Mouse (Mus musculus): Measurements from ENCODE around the gene Tbx20. TPM values are rescaled to one million over a fixed set of nuclear protein-coding genes. Genes with fewer than 3 reads are reported as not detected.

Gene Tbx20
- polyA plus RNA-seq, 1 experiment from 2014 or later = 0.25 TPM

DNA sequence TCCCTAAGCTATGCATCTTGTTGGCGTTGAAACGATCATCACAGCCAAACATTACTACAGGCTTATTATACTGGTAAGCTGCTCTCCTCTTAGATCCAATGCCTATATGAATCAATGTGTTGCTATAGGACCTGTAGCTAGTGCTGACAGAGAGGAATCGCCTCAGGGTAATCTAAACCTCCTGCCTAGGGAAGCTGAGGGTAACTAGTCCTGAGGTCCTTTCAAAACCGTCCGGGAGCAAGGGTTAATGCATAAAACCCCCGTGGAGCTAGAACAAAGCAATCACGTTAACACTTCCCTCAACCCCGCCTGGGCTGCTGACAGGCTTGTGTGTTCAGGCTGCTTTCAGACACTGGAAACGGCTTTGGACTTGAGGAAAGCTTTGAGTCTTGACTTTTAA, 2.4 kb upstream of the Tbx20 start:
- peak; percentile 51 for DNase-seq (ENCODE audit: extremely low spot score, low spot score)
- Histone ChIP-seq H3K4me1 (peaks cover 50% of the 10 kb centered on the region), H3K4me3 (no peak overlapping the region), H3K27me3 (ENCODE audit: poor library complexity, severe bottlenecking) (peaks cover 100% of the 10 kb centered on the region), H3K9me3 (no peaks in the 10 kb centered on the region), H3K36me3 (replicated peaks) (no peaks in the 10 kb centered on the region), H3K27ac (no peak overlapping the region)
- WGBS = under 1% methylated on average over 9 of the region's 9 CpGs

DNA sequence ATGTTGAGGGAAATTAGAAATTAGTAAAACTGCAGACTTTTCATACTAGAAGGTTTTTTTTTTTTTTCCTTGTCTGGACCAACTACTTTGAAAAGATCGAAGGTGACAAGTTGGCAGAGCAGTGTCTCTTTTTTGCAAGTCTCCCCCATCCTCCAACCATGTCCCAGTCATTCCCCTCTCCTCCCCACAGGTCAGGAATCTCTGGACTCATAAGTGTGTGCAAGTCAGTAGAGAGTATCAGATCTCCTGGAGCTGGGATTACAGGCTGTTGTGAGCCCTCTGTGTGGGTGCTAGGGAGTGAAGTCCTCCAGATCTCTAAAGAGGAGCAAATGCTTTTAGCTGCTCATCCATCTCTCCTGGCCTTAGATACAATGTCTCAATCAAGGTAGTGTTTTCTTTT, 1.5 kb upstream of the Tbx20 start:
- no peaks in the 10 kb centered on the region for H3K9me3 ChIP-seq
- H3K36me3 ChIP-seq (replicated peaks) = no peaks in the 10 kb centered on the region
- DNase-seq (ENCODE audit: extremely low spot score, low spot score) = no peak
- peaks cover 100% of the 10 kb centered on the region for H3K27me3 ChIP-seq (ENCODE audit: poor library complexity, severe bottlenecking)
- 20% methylated on average over 1 of the region's 1 CpGs for WGBS
- no peak overlapping the region for H3K27ac ChIP-seq
- H3K4me3 ChIP-seq = no peak overlapping the region
- peaks cover 44% of the 10 kb centered on the region for H3K4me1 ChIP-seq

DNA sequence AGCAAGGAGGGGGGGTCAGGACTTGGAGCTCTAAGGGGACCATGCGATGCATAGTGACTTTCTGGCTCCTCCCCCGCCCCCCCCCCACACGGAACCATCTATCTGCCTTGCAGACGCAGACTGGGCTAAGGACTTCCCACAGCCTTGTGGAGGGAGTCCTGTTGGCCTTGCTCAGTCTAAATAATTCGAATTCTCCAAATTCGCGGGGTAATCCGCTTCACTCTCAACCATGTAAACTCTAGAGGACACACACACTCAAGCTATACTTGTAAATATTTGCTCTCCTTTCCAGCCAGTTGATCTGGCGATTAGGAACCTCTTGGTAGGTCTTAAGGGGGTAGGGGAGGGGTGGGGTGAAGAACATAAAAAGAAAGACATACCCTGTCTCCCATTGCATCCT, 898 bp upstream of the Tbx20 start:
- Histone ChIP-seq H3K27ac (no peak overlapping the region), H3K36me3 (replicated peaks) (no peaks in the 10 kb centered on the region), H3K4me1 (peaks cover 45% of the 10 kb centered on the region), H3K4me3 (no peak overlapping the region), H3K27me3 (ENCODE audit: poor library complexity, severe bottlenecking) (peaks cover 100% of the 10 kb centered on the region), H3K9me3 (no peaks in the 10 kb centered on the region)
- WGBS = under 1% methylated on average over 9 of the region's 9 CpGs
- no peak for DNase-seq (ENCODE audit: extremely low spot score, low spot score)

DNA sequence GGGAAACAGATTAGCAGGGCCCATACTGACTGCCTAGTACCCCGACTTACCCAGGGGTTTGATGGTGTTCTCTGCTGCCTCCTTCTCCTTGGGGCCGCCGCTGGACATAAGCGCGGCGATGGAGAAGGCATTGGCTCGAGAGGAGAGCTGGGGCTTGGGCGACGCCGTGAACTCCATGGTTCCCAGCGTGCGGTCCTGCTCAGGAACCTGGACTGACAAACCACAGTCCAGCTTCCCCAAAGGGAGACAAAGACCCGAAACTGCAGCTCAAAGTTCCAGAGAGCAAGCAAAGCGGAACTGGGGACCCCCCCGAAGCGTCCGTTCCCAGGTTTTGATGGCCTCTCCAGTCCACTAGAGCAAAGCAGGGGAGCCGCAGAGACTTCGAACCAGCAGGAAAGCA, 434 bp downstream of the Tbx20 start:
- 0% methylated on average over 19 of the region's 19 CpGs for WGBS
- peaks cover 48% of the 10 kb centered on the region for H3K4me1 ChIP-seq
- no peak for DNase-seq (ENCODE audit: extremely low spot score, low spot score)

DNA sequence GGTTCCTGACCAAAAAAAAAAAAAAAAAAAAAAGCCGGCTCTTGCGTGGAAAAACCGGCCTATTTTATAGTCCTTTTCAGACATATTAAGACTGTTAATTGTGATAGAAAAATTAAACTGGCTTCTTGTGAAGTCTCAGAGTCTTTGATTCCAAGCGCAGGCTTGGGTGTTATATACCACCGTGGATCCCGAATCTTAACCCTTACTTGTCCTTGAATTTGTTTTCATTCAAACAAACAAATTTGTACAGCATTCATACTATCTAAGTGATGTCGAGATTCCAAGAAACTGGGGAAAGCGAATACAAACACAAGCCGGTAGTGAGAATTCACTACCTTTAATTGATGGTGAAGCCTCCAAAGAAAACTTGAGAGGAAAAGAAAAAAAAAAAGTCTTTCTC, 932 bp downstream of the Tbx20 start:
- no peak for DNase-seq (ENCODE audit: extremely low spot score, low spot score)
- H3K36me3 ChIP-seq (replicated peaks) = no peaks in the 10 kb centered on the region
- 1% methylated on average over 9 of the region's 9 CpGs for WGBS
- H3K4me1 ChIP-seq = peaks cover 47% of the 10 kb centered on the region
- peaks cover 100% of the 10 kb centered on the region for H3K27me3 ChIP-seq (ENCODE audit: poor library complexity, severe bottlenecking)
- H3K9me3 ChIP-seq = no peaks in the 10 kb centered on the region
- H3K4me3 ChIP-seq = peak overlapping the region; percentile 50
- H3K27ac ChIP-seq = no peak overlapping the region

More for the DNA sequence above, 434 bp downstream of the Tbx20 start:
- Histone ChIP-seq H3K27ac (peak overlapping the region; percentile 15; the same call in 1 of the 2 replicates), H3K4me3 (peak overlapping the region; percentile 50), H3K27me3 (ENCODE audit: poor library complexity, severe bottlenecking) (peaks cover 100% of the 10 kb centered on the region), H3K9me3 (no peaks in the 10 kb centered on the region), H3K36me3 (replicated peaks) (no peaks in the 10 kb centered on the region)

DNA sequence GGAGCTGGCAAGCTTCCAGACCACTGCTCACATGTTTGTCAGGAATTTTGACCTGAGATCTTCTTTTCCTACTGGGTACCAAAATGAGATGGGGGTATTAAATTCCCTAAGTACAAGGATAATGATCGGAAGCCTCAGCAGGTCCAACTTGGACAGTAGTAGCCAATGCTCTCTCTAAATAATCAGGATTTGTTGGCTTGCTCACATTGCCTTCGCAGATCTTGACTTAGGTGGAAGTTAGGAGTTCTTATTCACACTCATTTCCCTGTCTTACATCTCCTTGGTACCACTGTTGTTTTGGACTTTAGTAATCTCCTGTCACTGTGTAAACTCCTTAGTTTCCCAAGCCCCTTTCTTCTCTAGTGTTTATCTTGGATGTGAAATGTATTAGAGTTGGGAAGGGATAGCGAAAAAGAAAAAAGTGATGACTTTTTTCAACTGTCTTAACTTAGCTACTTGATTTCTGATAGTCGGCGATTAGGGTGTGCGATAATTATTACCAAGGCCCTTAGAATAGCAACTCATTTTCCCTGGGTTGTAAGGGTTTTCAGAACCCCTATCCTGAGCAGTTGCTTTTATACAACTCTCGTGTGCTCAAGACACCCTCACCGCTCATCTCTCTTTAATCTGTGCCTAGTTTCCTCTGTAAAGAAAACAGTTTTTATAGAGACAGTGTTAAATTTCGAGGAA, 1.5 kb downstream of the Tbx20 start:
- Histone ChIP-seq H3K4me3 (no peak overlapping the region), H3K36me3 (replicated peaks) (no peaks in the 10 kb centered on the region), H3K27me3 (ENCODE audit: poor library complexity, severe bottlenecking) (peaks cover 100% of the 10 kb centered on the region), H3K4me1 (peaks cover 41% of the 10 kb centered on the region), H3K27ac (no peak overlapping the region), H3K9me3 (no peaks in the 10 kb centered on the region)
- WGBS = 5% methylated on average over 9 of the region's 9 CpGs
- DNase-seq (ENCODE audit: extremely low spot score, low spot score) = no peak

DNA sequence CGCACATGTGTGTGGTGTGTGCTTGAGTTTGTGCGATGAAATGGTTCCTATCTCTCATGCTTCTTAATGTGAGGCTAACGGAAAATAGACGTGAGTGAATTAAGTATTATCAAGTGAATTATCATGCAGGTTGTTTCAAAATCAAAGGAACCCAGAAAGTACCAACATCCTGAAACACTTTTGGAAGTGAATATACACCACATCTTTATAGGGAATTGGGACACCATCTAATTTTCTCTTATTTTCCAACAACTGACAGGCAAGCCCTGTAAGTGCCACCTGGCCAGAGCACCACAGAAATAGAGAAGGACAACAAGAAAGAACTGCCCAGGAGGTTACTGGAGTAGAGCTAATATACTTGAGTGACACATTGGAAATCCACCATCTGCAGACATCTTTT, 2.4 kb downstream of the Tbx20 start:
- 17% methylated on average over 4 of the region's 4 CpGs for WGBS
- Histone ChIP-seq H3K4me3 (no peak overlapping the region), H3K27me3 (ENCODE audit: poor library complexity, severe bottlenecking) (peaks cover 100% of the 10 kb centered on the region), H3K9me3 (no peaks in the 10 kb centered on the region), H3K27ac (no peak overlapping the region), H3K36me3 (replicated peaks) (no peaks in the 10 kb centered on the region), H3K4me1 (peaks cover 33% of the 10 kb centered on the region)
- DNase-seq (ENCODE audit: extremely low spot score, low spot score) = no peak

DNA sequence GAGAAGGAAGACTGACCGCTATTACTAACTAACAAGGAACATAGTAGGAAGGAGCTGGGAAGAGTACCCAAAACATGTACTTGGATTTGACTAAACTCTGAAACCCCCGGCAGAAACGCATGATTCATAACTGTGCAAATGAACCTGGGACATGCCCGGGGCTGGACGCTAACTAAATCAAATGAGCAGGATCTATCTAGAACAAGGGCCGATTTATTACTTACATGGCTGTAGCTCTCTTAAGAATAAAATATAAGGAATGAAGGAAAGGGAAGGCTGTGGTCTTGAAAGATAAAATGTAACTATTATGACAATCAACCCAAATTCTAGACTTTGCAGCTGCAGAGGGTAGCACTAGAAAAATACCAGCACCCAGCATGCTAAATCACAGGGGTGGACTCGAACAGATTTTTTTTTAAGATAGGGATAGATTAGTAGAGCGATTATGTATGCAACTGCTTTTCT, 3.1 kb downstream of the Tbx20 start:
- no peak for DNase-seq (ENCODE audit: extremely low spot score, low spot score)
- 3% methylated on average over 8 of the region's 8 CpGs for WGBS

DNA sequence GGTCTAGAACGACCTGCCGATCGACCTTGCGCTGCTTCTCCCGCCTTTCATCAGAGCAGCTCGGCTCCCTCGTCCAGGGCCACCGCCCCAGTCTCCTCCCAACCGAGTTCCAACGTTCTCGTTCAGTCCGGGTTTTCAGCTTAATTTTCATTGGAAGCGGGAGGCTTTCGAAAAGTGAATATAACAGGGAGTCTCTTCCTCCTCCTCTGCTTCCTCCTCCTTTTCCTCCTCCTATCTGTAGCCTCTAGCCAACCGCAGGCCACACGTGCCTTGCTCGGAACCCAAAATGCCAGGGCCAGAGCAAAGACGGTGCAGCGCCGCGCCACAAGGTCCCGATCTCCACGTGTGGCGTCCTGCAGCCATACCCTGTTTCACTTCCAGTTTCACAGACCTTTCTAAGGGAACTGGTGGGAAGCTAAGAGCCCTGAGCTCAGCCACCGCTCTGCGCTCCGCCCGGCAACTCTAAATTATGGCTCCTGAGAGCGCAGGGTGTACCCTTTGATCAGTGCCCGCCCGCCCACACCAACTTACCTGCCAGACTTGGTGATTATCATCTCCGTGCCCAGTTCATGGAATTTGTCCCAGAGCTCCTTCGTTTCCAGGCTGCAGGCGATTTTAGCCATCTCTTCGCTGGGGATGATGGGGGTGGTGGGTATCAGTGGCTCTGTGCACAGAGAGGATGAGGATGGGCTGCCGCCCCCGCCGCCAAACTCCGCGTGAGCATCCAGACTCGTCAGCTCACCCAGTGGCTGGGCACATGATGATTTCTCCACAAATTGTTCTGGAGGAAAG, 3.8 kb downstream of the Tbx20 start:
- WGBS = under 1% methylated on average over 41 of the region's 41 CpGs
- no peak overlapping the region for H3K27ac ChIP-seq
- DNase-seq (ENCODE audit: extremely low spot score, low spot score) = peak; percentile 41

More for the DNA sequence above, 3.1 kb downstream of the Tbx20 start:
- no peaks in the 10 kb centered on the region for H3K9me3 ChIP-seq
- no peaks in the 10 kb centered on the region for H3K36me3 ChIP-seq (replicated peaks)
- H3K27ac ChIP-seq = no peak overlapping the region
- peak overlapping the region; percentile 39; the same call in 1 of the 2 replicates for H3K4me3 ChIP-seq
- H3K27me3 ChIP-seq (ENCODE audit: poor library complexity, severe bottlenecking) = peaks cover 100% of the 10 kb centered on the region
- H3K4me1 ChIP-seq = peaks cover 26% of the 10 kb centered on the region

DNA sequence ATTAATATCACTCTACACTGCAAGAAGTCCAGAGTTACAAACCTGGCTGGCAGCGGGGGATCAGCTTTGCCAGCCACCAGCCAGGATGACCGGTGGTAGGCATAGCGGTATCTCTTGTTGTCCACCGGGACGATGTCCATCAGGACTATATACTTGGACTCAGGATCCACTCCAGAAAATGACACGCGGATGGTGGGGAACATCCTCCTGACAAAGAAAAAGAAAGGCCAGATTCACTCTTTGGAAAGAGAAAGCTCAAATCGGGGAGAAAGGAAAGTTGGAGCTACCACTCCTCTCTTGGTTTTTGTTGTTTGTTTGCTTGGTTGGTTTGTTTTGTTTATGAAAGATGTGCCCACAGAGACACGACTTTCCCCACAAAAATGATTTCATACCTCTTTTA, 4.5 kb downstream of the Tbx20 start:
- peak overlapping the region; percentile 39; the same call in 1 of the 2 replicates for H3K4me3 ChIP-seq

More for the DNA sequence above, 3.8 kb downstream of the Tbx20 start:
- Histone ChIP-seq H3K4me3 (peak overlapping the region; percentile 39), H3K9me3 (no peaks in the 10 kb centered on the region), H3K36me3 (replicated peaks) (no peaks in the 10 kb centered on the region), H3K4me1 (peaks cover 26% of the 10 kb centered on the region), H3K27me3 (ENCODE audit: poor library complexity, severe bottlenecking) (peaks cover 100% of the 10 kb centered on the region)

DNA sequence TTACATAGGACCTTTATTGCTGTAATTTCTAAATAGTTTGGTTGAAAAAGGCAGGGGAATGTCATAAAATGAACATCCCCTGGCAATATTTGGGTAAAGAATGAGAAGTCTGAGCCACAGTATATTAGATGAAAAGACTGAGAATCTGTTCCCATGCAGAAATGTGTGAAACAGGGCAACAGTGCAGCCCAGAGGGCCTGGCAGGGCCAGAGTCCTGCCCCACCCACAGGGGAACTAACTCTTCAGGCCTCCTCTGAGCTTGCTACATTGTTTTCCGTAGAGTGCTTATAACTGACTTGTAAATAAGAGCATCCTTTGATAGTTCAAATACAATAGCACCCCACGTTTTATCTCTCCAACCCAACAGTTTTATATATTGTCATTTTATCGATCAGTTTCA, 7.0 kb downstream of the Tbx20 start:
- WGBS = 41% methylated on average over 3 of the region's 3 CpGs
- peaks cover 83% of the 10 kb centered on the region for H3K27me3 ChIP-seq (ENCODE audit: poor library complexity, severe bottlenecking)

More for the DNA sequence above, 4.5 kb downstream of the Tbx20 start:
- Histone ChIP-seq H3K9me3 (no peaks in the 10 kb centered on the region), H3K4me1 (peaks cover 23% of the 10 kb centered on the region), H3K27me3 (ENCODE audit: poor library complexity, severe bottlenecking) (peaks cover 100% of the 10 kb centered on the region), H3K27ac (no peak overlapping the region), H3K36me3 (replicated peaks) (no peaks in the 10 kb centered on the region)
- no peak for DNase-seq (ENCODE audit: extremely low spot score, low spot score)
- 6% methylated on average over 9 of the region's 9 CpGs for WGBS

DNA sequence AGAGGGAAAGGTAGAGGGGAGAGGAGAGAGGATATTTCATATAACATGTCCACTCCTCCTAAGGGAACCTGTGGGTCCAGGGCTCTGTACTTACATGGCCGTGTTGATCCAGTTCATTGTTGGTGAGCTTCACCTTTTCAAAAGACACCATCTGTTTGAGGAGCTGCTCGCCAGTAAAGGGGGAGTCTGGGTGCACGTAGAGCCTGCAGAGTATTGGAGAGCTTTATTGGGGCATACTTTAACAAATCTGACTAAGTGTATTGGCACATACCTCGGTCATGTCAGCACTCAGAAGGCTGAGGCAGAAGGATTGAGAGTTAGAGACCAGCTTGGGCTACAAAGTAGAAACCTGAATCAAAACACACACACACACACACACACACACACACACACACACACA, 8.5 kb downstream of the Tbx20 start:
- Histone ChIP-seq H3K27ac (no peak overlapping the region), H3K9me3 (no peaks in the 10 kb centered on the region), H3K36me3 (replicated peaks) (no peaks in the 10 kb centered on the region), H3K4me1 (peaks cover 8% of the 10 kb centered on the region), H3K4me3 (no peak overlapping the region), H3K27me3 (ENCODE audit: poor library complexity, severe bottlenecking) (peaks cover 68% of the 10 kb centered on the region)
- 53% methylated on average over 4 of the region's 4 CpGs for WGBS
- DNase-seq (ENCODE audit: extremely low spot score, low spot score) = no peak

More for the DNA sequence above, 7.0 kb downstream of the Tbx20 start:
- no peak for DNase-seq (ENCODE audit: extremely low spot score, low spot score)
- H3K27ac ChIP-seq = no peak overlapping the region
- no peaks in the 10 kb centered on the region for H3K36me3 ChIP-seq (replicated peaks)
- no peaks in the 10 kb centered on the region for H3K9me3 ChIP-seq
- no peak overlapping the region for H3K4me3 ChIP-seq
- H3K4me1 ChIP-seq = peaks cover 10% of the 10 kb centered on the region

DNA sequence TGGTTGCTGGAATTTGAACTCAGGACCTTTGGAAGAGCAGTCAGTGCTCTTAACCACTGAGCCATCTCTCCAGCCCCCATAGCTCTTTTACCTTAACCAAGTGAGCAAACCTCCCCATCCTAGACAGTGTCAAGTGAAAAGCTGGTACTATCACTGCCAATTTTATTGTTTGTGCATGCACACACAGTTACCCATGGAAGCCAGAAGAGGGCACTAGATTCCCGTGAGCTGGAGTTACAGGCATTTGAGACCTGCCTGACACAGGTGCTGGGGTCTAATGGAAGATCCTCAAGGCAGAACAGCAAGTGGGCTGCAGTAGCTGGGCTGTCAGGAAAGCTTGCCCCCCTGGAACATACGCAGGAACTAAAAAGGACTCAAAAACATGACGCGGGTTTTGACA, 13.6 kb downstream of the Tbx20 start:
- 23% methylated on average over 4 of the region's 4 CpGs for WGBS
- Histone ChIP-seq H3K27ac (no peak overlapping the region), H3K4me1 (no peaks in the 10 kb centered on the region), H3K36me3 (replicated peaks) (no peaks in the 10 kb centered on the region), H3K4me3 (no peak overlapping the region), H3K9me3 (no peaks in the 10 kb centered on the region), H3K27me3 (ENCODE audit: poor library complexity, severe bottlenecking) (peaks cover 17% of the 10 kb centered on the region)
- DNase-seq (ENCODE audit: extremely low spot score, low spot score) = no peak
